Mouse (Mus musculus): ENCODE results near the gene Rhobtb1. TPM values are rescaled to one million over a fixed set of nuclear protein-coding genes. Genes with fewer than 3 reads are reported as not detected.

Rhobtb1 gene
- polyA plus RNA-seq, 1 experiment = 7.5 TPM

GRCm38 (mm10) chr10:69259929-69260328 lies 108.7 kb downstream of the Rhobtb1 start:
- H3K4me2 ChIP-seq (ENCODE audit: low read depth) = no peak overlapping the region
- H3K36me3 ChIP-seq (ENCODE audit: control insufficient read depth, insufficient read depth) = no peaks in the 10 kb centered on the region
- no peaks in the 10 kb centered on the region for H3K27me3 ChIP-seq (ENCODE audit: control insufficient read depth, insufficient read depth, insufficient read length)
- no peak overlapping the region for H3K4me3 ChIP-seq
- no peak for TF ChIP-seq POLR2AphosphoS2 (IDR thresholded peaks at IDR 0.05; ENCODE audit: insufficient read length, low read depth)
- TF ChIP-seq TCF12 (IDR thresholded peaks at IDR 0.05; ENCODE audit: insufficient read depth, poor library complexity, severe bottlenecking) = no peak
- no peak for TF ChIP-seq CEBPB (IDR thresholded peaks at IDR 0.05; ENCODE audit: insufficient read depth, poor library complexity, severe bottlenecking)
- no peak for TF ChIP-seq MAX (IDR thresholded peaks at IDR 0.05; ENCODE audit: low read depth)
- TF ChIP-seq POLR2A (IDR thresholded peaks at IDR 0.05; ENCODE audit: insufficient read length, low read depth) = no peak
- no peak for TF ChIP-seq E2F4 (IDR thresholded peaks at IDR 0.05; ENCODE audit: insufficient read depth)
- TF ChIP-seq MYOD1 (IDR thresholded peaks at IDR 0.05; ENCODE audit: control insufficient read depth in 1 of 3, insufficient read length in 2 of 3, low read depth in 2 of 3) = no peak
- no peak for TF ChIP-seq REST (IDR thresholded peaks at IDR 0.05; ENCODE audit: insufficient read depth, insufficient read length)
- no peak for TF ChIP-seq USF1 (IDR thresholded peaks at IDR 0.05; ENCODE audit: low read depth)
- no peak for TF ChIP-seq TCF3 (IDR thresholded peaks at IDR 0.05; ENCODE audit: insufficient read length, low read depth)
- no peak for TF ChIP-seq MYOG (IDR thresholded peaks at IDR 0.05; ENCODE audit: control insufficient read depth in 1 of 3, insufficient read depth in 1 of 3, insufficient read length in 2 of 3, low read depth in 2 of 3)
- no peak for TF ChIP-seq SRF (IDR thresholded peaks at IDR 0.05; ENCODE audit: control insufficient read depth, insufficient read length, low read depth)
- H3K79me2 ChIP-seq (ENCODE audit: control insufficient read depth, insufficient read depth) = no peaks in the 10 kb centered on the region
- no peak overlapping the region for H3ac ChIP-seq (ENCODE audit: control insufficient read depth, insufficient read length)

GRCm38 (mm10) chr10:69262918-69263822 lies 111.9 kb downstream of the Rhobtb1 start:
- TF ChIP-seq E2F4 (IDR thresholded peaks at IDR 0.05; ENCODE audit: insufficient read depth) = no peak
- no peak for TF ChIP-seq TCF3 (IDR thresholded peaks at IDR 0.05; ENCODE audit: insufficient read length, low read depth)
- TF ChIP-seq CEBPB (IDR thresholded peaks at IDR 0.05; ENCODE audit: insufficient read depth, poor library complexity, severe bottlenecking) = no peak
- TF ChIP-seq POLR2A (IDR thresholded peaks at IDR 0.05; ENCODE audit: insufficient read length, low read depth) = no peak
- TF ChIP-seq USF1 (IDR thresholded peaks at IDR 0.05; ENCODE audit: low read depth) = no peak
- TF ChIP-seq MAX (IDR thresholded peaks at IDR 0.05; ENCODE audit: low read depth) = no peak
- no peak for TF ChIP-seq TCF12 (IDR thresholded peaks at IDR 0.05; ENCODE audit: insufficient read depth, poor library complexity, severe bottlenecking)
- Histone ChIP-seq H3K4me3 (no peak overlapping the region), H3K79me2 (ENCODE audit: control insufficient read depth, insufficient read depth) (no peaks in the 10 kb centered on the region)

DNA sequence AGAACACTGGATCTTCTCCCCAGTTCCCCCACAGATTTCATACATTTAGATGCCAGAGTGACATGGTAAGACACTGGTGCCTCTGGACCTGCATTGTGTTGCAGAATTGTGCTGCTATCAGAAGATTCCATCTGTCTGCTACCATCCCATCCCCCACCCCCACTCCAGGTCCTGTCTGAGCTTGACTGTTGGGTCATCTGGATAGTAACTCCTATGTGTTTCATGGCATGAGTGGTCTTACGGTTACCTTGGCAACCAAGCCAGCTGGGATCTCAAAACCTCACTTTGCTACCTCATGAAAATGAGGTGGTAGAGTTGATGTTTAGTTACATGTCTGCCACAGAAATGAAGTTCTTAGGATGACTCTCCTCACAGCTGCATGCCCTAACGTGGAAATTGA lies 112.7 kb downstream of the Rhobtb1 start:
- Histone ChIP-seq H3K4me3 (no peak overlapping the region), H3K27me3 (ENCODE audit: control insufficient read depth, insufficient read depth, insufficient read length) (no peaks in the 10 kb centered on the region), H3K36me3 (ENCODE audit: control insufficient read depth, insufficient read depth) (no peaks in the 10 kb centered on the region), H3ac (ENCODE audit: control insufficient read depth, insufficient read length) (no peak overlapping the region), H3K79me2 (ENCODE audit: control insufficient read depth, insufficient read depth) (no peaks in the 10 kb centered on the region), H3K4me2 (ENCODE audit: low read depth) (no peak overlapping the region)
- TF ChIP-seq MYOD1 (IDR thresholded peaks at IDR 0.05; ENCODE audit: control insufficient read depth in 1 of 3, insufficient read length in 2 of 3, low read depth in 2 of 3) (no peak), MAX (IDR thresholded peaks at IDR 0.05; ENCODE audit: low read depth) (no peak), SRF (IDR thresholded peaks at IDR 0.05; ENCODE audit: control insufficient read depth, insufficient read length, low read depth) (no peak), E2F4 (IDR thresholded peaks at IDR 0.05; ENCODE audit: insufficient read depth) (no peak), USF1 (IDR thresholded peaks at IDR 0.05; ENCODE audit: low read depth) (no peak), TCF12 (IDR thresholded peaks at IDR 0.05; ENCODE audit: insufficient read depth, poor library complexity, severe bottlenecking) (no peak), POLR2A (IDR thresholded peaks at IDR 0.05; ENCODE audit: insufficient read length, low read depth) (no peak), MYOG (IDR thresholded peaks at IDR 0.05; ENCODE audit: control insufficient read depth in 1 of 3, insufficient read depth in 1 of 3, insufficient read length in 2 of 3, low read depth in 2 of 3) (no peak), POLR2AphosphoS2 (IDR thresholded peaks at IDR 0.05; ENCODE audit: insufficient read length, low read depth) (no peak), REST (IDR thresholded peaks at IDR 0.05; ENCODE audit: insufficient read depth, insufficient read length) (no peak)

More at GRCm38 (mm10) chr10:69262918-69263822, 111.9 kb downstream of the Rhobtb1 start:
- Histone ChIP-seq H3K27me3 (ENCODE audit: control insufficient read depth, insufficient read depth, insufficient read length) (no peaks in the 10 kb centered on the region), H3ac (ENCODE audit: control insufficient read depth, insufficient read length) (no peak overlapping the region), H3K36me3 (ENCODE audit: control insufficient read depth, insufficient read depth) (no peaks in the 10 kb centered on the region), H3K4me2 (ENCODE audit: low read depth) (peak overlapping the region; percentile 18)

GRCm38 (mm10) chr10:69265421-69265820 lies 114.2 kb downstream of the Rhobtb1 start:
- Histone ChIP-seq H3K27me3 (ENCODE audit: control insufficient read depth, insufficient read depth, insufficient read length) (no peaks in the 10 kb centered on the region), H3K4me3 (no peak overlapping the region), H3ac (ENCODE audit: control insufficient read depth, insufficient read length) (no peak overlapping the region), H3K79me2 (ENCODE audit: control insufficient read depth, insufficient read depth) (no peaks in the 10 kb centered on the region), H3K4me2 (ENCODE audit: low read depth) (no peak overlapping the region), H3K36me3 (ENCODE audit: control insufficient read depth, insufficient read depth) (no peaks in the 10 kb centered on the region)
- TF ChIP-seq POLR2AphosphoS2 (IDR thresholded peaks at IDR 0.05; ENCODE audit: insufficient read length, low read depth) (no peak), REST (IDR thresholded peaks at IDR 0.05; ENCODE audit: insufficient read depth, insufficient read length) (no peak), TCF3 (IDR thresholded peaks at IDR 0.05; ENCODE audit: insufficient read length, low read depth) (no peak), MAX (IDR thresholded peaks at IDR 0.05; ENCODE audit: low read depth) (no peak), E2F4 (IDR thresholded peaks at IDR 0.05; ENCODE audit: insufficient read depth) (no peak), MYOD1 (IDR thresholded peaks at IDR 0.05; ENCODE audit: control insufficient read depth in 1 of 3, insufficient read length in 2 of 3, low read depth in 2 of 3) (no peak), SRF (IDR thresholded peaks at IDR 0.05; ENCODE audit: control insufficient read depth, insufficient read length, low read depth) (no peak), TCF12 (IDR thresholded peaks at IDR 0.05; ENCODE audit: insufficient read depth, poor library complexity, severe bottlenecking) (no peak), USF1 (IDR thresholded peaks at IDR 0.05; ENCODE audit: low read depth) (no peak), MYOG (IDR thresholded peaks at IDR 0.05; ENCODE audit: control insufficient read depth in 1 of 3, insufficient read depth in 1 of 3, insufficient read length in 2 of 3, low read depth in 2 of 3) (no peak), CEBPB (IDR thresholded peaks at IDR 0.05; ENCODE audit: insufficient read depth, poor library complexity, severe bottlenecking) (no peak), POLR2A (IDR thresholded peaks at IDR 0.05; ENCODE audit: insufficient read length, low read depth) (no peak)
